Mouse (Mus musculus) T-helper 2 cell (primary cell): ENCODE measurements around the gene Csnk1g2.

ENCODE experiments used
- in situ Hi-C: fragments of 300-600 bp; cut with MboI, MseI; formaldehyde crosslinking; loops from one replicate; pipeline ENCODE4 v1.15.1; 2025; ENCODE audit warnings: high pct_unique_total_duplicates

Gene Csnk1g2

DNA sequence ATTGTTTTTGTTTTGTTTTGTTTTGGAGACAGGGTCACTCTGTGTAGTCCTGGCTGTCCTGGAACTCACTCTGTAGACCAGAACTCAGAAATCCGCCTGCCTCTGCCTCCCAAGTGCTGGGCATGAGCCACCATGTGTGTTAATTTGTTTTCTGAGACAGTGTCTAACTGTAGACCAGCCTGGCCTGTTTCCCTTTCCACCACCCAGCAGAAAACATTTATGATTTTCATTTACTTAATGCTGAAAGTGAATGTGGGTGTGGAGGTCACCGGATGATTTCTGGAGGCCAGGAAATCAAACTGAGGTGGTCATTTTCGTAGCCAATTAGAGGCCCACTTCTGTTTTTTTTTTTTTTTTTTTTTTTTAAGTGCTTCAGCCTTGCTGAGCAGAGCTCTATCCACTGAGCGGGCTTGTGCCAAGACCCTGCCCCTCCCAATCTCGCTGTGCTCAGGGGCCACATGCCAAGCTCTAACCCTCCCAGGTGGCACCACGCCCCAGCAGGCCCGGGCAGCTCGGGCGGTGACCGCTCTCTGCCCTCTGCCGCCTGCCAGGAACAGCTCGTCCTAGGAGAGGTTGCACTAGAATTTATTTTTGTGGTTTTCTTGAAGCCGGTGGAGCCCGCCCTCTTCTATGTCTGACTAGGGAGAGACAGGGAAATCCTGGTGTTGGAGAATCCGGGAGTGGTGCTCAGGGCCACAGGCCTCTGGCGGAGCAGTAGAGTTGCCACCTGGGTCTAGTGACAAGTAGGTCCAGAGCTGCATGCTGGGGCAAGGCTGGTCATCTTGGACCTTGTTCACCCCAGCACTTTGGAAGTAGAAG is 41.8 kb downstream of the Csnk1g2 start:
- in situ Hi-C loops, result no loop called here

GRCm38 (mm10) chr10:80665016-80665380 is 42.4 kb downstream of the Csnk1g2 start:
- in situ Hi-C loops, result no loop called here

DNA sequence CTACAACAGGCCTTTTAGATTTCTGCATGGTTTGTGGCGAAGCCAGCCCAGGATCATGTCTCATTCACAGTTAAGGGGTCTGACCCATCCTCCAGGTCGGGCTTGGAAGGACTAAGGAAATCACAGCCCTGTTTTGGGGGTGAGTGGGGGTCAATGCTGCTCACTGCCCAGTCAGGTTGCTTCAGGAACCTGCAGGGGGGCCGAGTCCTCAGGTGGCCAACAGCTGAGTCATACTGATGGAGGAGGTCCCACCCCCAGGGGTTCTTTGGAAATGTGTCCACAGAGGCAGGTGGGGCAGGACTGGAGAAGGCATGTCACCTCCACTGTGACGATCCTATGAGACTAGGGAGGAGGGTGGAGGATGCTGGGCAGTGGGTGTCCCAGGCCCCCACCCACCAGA is 42.8 kb downstream of the Csnk1g2 start:
- in situ Hi-C loops, result no loop called here

DNA sequence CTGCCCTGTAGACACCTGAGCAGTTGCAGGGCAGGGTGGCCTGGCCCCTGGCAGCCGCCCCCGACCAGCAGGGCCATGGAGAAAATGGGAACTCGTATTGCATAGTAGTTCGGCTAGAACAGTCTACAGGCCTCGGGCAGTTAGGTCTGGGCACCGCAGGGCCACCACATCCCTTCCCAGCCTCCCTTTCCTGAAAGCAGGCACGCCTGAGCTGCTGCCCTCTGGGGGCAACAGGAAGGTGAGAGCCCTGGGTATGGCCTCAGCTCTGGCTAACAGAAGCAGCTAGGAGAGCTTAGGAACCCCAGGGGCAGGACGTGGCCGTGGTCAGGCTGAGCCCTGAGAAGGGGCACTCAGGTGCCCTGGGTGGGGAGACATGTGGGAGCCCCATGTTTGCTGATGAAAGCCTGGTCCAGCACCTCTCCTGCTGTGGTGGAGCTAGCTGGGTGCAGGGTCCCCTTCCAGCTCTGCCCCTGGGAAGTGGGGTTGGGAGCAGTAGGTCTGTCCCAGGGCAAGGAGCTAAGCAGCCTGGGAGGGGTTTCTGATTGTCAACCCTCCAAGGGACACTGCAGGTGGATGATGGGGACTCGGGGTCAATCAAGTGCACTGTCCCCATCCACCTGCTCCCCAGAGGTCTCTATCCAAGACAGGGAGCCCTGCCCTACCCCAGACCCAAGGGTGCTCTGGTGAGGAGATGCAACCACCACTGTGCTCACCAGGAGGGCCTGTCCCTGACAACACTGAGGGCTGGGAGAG is 43.5 kb downstream of the Csnk1g2 start:
- in situ Hi-C loops, result no loop called here

DNA sequence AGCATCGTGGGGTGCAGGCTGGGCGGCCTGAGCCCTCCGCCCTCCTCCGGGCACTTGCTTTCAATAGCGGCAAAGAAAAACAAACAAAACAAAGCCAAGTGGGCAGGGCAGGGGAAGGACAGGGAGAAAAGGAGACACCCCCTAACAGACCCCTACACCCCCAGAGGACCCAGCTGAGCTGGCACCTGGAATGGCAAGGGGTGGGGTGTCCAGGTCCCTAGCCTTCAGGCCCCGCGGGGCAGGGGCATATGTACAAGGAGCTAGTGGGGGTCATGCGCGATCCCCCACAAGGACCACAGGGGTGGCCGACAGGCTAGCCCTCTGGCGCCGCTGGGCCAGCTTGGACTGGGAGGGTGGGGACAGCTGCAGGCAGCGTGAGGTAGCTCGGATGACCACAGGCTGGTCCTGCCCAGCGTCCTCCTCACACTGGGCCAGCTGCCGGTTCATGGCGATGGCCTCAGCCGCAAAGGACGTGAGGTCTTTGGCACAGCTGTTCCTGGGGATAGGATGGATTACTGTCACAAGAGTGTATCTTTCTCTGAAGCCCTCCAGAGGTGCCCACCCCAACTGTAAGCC is 44.3 kb downstream of the Csnk1g2 start:
- in situ Hi-C loops, result no loop called here

DNA sequence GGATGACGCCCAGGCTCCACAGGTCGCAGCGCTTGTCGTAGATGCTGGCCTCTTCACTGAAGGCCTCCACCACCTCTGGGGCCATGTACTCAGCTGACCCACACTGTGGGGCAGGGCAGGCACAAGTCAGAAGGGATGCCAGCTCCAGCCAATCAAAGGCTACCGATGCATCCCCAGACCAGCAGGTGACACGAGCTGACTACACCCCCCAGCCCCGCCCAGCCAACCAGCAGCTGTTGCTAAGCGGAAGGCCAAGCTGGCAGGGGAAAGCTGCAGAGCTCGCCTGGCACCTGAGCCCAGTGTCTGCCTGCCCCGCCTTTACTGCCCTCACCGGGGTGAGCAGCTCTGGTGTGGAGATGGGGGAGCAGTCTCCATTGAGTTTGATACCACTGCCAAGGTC is 46.0 kb downstream of the Csnk1g2 start:
- in situ Hi-C loops, result no loop called here

DNA sequence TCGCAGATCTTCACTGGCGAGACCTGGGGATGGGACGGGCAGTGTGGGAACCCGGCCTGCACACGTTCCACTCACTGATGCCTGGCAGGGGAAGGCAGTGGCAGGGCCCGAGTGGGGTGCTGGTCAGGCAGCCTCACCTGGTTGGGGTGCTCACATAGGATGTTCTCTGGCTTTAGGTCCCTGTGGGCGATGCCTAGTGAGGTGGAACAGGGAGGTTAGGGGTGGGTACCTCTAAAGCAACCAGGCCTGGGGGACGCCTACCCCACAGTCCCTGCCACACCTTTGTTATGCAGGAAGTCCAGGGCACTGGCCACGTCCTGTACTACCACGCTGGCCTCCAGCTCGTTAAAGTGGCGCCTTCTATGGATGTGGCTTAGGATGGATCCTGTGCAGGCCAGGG is 46.4 kb downstream of the Csnk1g2 start:
- in situ Hi-C loops, result no loop called here

DNA sequence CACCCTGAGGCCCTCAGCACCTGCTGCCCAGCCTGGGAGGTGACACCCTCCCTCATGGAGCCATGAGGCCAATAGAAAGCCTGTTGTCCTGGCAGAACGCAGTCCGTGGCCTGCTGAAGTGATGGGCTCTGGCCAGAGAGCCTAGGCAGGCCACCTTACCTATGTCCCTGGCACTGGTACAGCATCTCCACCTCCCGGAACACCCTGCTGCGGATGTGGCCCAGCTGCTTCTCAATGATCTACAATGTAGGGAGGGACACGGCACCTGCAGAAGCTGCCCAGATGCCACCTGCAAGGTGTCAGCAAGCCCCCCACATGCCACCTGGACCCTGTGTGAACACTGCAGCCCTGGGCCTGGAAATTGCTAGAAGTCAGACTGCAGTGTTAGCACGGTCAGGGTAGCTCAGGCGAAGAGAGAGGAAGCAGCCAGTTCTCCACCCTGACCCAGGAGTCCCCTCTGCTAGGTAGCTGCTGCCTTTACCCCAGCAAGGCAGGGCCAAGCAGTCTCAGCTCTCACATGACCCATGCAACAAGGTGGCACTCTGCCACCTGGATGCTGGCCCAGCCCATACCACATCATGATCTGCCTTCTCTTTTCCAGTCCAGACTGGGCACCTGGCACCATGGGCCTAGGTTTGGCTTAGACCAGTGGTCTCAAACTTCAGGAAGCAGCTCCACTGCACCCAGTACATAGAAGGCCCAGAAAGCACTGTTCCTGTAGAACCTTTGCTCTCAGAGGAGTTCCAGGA is 47.3 kb downstream of the Csnk1g2 start:
- in situ Hi-C loops, result no loop called here

- in situ Hi-C loops, result no loop called here
Observed at GRCm38 (mm10) chr10:80670531-80670930, 47.9 kb downstream of the Csnk1g2 start.

- in situ Hi-C loops, result no loop called here
Observed at GRCm38 (mm10) chr10:80671251-80671650, 48.6 kb downstream of the Csnk1g2 start.

DNA sequence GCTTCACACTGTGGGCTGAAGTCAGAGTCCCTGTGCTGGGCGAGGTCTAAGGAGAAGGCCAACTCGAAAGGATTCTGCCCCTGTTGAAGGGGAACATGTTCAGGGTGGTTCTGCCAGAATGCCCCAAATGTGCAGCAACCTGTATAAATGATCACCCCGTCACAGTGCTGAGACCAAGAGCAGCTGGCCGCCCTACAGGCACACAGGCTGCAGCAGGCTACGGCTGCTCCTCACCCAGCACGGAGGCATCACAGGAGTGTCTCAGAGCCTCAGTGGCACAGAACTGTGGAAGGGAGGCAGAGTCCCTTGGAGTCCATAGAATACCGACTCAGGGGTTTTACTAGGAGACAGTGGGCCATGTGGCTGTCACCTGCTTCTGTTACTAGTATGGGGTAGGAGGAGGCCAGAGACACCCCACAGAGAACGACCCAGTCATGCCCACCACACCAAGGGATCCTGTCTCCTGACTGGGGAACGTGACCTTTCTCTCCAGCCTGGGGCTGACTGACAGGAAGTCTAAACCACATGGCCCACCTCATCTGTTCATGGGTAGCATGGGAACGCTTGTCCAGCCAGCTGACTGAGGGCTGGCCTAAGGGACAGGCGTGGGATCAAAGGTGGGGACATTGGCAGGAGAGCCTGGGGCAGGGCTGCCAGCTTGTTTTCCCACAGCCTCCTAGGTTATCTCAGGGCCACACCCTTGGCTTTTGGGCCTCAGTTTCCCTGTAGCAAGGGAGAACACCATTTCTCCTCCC is 49.5 kb downstream of the Csnk1g2 start:
- in situ Hi-C loops, result no loop called here

- in situ Hi-C loops, result no loop called here
Observed at GRCm38 (mm10) chr10:80673690-80674089, 51.1 kb downstream of the Csnk1g2 start.

DNA sequence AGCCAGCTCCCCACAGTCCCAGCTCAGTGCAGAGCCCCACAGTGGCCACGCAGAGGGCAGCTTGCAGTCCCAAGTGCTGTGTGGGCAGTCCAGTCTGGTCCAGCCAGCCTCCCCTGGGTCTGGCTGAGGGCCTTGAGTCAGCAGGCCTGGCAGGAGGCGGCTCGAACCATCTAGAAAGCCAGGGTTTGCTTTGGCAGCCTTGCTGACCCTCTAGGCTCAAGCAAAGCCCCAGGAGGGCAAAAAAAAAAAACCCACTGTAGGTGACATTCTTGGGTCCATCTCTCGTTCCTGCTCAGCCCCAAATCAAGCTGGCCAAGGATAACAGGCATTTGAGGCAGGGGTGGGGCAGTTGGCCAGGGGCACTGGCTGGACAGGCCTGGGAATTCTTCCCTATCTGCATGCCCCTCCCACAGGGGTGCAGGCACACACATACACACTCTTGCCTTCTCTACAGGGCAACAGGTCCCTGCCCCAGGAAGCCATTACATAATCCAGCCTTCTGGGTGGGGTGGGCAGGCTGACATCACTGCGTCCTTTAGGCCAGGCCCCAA is 51.6 kb downstream of the Csnk1g2 start:
- in situ Hi-C loops, result no loop called here

DNA sequence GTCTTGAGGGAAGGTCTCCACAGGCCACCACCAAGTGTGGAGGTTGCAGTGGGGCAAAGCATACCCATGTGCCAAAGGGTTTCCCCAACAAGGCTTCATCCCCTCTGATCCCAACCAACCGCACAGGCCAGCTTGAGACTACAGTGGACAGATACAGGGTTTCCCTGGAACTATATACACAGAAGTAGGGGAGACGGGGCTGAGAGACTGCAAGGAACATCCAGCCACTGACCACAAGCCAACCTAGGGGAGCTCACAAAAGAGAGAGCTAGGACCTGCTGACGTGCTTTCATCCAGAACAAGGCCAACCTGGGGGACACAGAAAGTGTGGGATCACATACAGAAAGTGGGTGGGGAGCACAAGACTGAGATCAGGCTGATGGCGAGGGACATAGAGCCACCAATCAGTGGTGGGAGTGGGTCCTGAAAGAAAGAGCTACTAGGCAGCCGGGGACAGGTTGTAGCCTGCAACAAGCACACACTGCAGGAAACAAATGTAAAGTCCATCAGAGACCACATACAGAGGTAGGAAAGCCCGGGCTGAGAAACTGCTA is 52.3 kb downstream of the Csnk1g2 start:
- in situ Hi-C loops, result no loop called here

DNA sequence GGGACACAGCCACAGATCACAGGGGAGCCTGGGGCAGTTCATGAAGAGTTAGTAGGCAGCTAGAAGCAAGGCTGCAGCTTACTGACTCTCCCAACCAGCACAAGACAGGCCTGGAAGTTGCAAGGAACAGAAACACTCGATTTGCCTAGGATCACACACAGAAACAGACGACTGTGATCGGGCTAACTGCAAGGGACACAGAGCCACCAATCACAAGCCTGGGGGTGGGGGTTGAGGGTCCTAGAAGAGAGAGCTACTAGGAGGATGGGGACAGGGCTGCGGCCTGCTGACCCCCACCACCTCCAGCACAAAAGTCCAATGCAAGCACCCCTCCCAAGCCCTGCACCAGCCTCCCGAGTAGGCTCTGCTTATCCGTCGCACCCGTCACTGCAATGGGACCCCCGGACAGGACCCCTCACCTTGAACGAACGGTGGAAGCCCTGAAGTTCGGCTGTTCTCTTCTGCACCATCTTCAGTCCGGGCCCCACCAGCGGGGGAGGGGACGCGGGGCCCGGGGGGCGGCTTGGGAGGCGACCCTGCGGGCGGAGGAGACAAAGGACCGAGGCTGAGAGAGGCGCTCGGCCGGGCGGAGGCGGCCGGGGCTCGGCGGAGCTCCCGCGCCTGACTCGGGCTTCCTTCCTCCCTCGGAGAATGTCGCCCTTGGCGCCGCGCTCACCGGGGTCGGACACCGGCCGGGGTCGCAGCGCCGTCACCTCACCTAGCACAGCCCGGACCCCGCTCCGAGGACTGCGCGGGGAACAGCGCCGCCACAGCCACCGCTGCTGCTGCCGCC is 53.0 kb downstream of the Csnk1g2 start:
- in situ Hi-C loops, result no loop called here

- in situ Hi-C loops, result no loop called here
Observed at GRCm38 (mm10) chr10:80676198-80676928, 53.7 kb downstream of the Csnk1g2 start.

- in situ Hi-C loops, result no loop called here
Observed at GRCm38 (mm10) chr10:80677128-80677875, 54.7 kb downstream of the Csnk1g2 start.

- in situ Hi-C loops, result no loop called here
Observed at GRCm38 (mm10) chr10:80677942-80678436, 55.4 kb downstream of the Csnk1g2 start, which contains the start of gene Mknk2. Gene Mknk2 (minus strand): TSS chr10:80678112.
